Mouse (Mus musculus) CD4-positive, CD25-positive, alpha-beta regulatory T cell, adult 4 months (primary cell): ENCODE measurements around the gene Tmem126a. TPM values are rescaled to one million over a fixed set of nuclear protein-coding genes. Genes with fewer than 3 reads are reported as not detected.

Source experiments
- ATAC-seq: one replicate; pipeline ENCODE4 v1.8.0; 2017
- polyA plus RNA-seq, 2 experiments: library from polyadenylated mRNA; unstranded; fragments of 100-300 nt; shearing (Covaris generic); gene quantifications; one replicate each; pipeline ENCODE4 v1.2.1; 2017

The Tmem126a gene
- 10 to 100 TPM; 67.2 to 77.1 TPM for polyA plus RNA-seq

DNA sequence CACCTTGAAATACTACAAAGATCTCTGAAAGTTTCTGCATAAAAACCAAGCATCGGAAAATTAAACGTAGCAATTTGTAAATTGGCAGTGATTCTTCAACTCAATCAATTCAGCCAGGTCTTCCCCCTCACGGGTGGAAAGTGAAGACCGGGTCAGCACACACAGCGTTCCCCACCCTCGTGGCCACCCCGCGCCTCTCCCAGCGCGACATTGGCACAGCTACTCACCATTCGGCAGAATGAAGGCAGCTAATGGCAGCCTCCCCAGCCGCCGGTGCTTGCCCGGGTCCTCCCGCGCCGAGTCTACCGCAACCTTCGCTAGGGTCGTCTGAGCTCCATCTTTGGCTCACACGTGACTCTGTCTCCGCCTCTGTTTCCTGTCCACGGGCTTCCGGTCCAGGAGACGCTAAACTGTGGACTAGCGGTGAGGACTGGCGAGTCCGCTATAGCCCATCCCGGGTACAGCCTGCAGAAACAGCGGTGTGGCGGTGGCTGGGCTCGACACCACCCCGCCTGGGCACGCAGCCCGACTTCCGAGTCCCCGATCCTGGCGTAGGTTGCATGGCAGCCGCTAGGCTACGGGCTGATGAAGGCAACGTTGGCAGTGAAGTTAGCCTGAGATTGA lies at the start of gene Tmem126a:
TSS of gene Tmem126a (minus strand) at position 385 of the 624 bp plus-strand sequence.
- ATAC-seq, result peak; percentile 88

DNA sequence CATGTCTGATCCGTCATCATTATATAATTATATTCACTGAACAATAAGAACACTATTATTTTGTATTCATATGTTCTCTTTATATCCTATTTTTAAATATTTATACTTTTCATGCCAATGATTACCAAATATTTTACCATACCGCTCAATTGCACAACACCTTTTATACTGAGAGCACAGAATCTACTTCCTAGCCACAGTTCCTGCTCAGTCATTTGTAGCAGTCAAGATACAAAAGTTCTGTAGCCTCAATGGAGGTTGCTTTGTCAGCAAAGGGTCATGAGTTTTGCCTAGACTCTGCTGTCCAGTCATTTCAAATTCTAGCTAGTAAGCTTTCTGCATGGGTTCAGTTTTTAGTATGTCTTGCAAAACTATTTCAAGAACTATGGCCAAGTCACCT lies 25.6 kb upstream of the Tmem126a start:
- no peak for ATAC-seq

DNA sequence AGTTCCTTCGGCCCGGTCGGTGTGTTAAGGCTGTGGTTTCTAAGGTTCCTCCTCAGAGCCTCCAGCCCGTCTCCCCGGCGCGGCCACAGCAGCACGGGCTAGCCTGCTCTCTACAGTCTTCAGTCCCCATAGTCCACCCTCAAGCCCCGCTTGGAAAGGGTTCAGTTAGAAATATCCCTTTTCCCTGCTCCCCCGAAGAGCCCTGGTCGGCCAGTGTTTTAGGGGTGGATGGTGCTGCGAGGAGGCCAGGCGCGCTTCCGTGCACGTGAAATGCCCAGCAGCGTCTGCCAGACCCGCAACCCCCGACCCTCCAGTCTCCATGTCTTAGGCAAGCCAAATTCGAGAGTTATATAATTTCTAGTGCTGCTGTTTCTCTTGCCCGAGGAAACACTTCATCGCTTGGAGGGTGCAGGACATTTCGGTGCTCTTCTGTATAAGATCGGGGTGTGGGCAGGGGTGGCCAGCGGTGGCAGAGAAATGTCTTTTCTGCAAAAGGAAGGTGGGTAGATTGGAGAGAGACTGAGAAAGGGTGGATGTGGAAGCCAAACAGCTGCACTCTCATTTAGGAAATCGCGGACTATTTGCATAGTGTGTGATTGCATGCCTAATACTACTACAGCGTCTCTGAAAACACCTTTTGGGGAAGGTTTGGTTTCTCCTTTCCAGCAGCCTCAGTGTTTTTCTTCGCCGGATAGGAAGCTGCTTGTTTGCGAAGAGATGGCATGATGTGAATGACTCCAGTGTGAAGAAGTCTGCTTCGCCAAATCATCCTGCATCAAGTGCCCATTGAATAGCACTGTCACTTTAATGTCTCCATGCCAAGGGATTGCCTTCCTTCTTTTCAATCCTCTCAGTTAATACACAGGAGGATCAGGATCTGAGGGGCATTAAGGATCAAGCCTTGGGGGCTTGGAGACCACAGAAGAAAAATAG lies 19.6 kb upstream of the Tmem126a start, which contains the start of gene Dlg2:
TSS of gene Dlg2 (plus strand) at position 360 of the 933 bp plus-strand sequence.
- peak; percentile 10 for ATAC-seq

DNA sequence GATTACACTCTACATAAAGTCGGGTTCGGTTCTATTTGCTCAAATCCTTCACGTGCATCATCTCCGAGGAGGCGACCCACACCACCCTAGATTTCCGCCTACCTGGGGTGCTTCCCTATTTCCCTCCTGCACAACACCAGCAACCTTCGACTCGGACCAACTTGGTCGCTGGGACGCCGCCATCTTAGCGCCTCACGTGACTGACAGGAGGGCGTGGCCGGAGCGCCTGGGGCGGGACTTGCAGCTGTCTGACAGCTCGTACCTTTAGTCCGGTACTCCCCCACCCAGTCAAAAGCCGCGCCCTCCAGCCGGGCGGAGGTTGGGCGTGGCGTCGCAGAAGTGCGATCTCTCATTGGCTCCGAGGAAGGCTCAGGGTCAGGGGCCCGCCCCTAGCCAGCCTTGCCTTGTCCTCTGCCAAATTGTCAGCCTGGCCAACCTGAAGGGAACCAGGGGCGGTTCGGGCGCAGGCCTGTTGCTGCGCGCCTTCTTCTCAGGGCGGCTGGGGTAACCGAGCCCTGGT lies 18.8 kb upstream of the Tmem126a start, which contains the start of gene Tmem126b:
TSS of gene Tmem126b (minus strand) at position 209 of the 520 bp plus-strand sequence.
- ATAC-seq, result peak; percentile 96

GRCm38 (mm10) chr7:90473511-90473910 lies 16.5 kb upstream of the Tmem126a start:
- peak; percentile 28 for ATAC-seq

GRCm38 (mm10) chr7:90461441-90461840 lies 4.4 kb upstream of the Tmem126a start:
- no peak for ATAC-seq

DNA sequence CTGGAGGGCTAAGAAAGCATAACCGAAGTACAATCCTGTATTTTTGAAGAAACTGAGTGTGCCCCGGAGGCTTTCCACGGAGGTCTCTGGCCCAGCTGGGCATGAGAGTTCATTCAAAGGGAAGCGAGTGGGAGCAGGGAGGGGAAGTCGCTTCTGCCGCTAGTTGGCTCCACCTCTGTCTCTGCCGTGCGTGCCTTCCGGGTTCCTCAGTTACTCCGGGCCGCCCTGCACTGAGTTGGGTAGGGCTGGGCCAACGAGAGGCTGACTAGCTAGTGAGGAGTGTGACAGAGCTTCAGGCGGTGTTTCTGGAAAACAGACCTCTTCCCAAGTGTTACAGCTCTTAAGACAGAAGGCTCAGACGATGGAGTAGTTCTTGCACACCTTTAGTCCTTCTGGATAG lies 3.9 kb upstream of the Tmem126a start:
- peak; percentile 37 for ATAC-seq

DNA sequence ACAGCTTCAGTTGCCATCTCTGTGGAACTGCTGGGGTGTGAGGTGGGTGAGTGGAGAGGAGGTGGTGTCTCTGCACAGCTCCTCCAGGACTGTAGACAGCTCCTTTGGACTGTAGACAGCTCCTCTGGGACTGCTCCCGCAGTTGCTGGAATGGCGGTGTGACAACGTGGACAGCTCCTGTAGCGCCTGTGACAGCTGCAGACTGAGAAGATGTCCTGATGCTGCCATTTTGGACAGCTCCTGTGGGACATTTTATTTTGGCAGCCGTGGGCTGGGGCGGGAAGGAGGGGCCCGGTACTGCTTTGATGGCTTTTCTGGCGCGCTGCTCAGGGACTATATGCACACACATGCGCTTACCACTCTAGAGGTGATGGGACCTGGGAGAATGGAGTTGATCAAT lies 3.3 kb upstream of the Tmem126a start:
- no peak for ATAC-seq

GRCm38 (mm10) chr7:90457517-90457916 lies 488 bp upstream of the Tmem126a start:
- peak; percentile 13 for ATAC-seq

DNA sequence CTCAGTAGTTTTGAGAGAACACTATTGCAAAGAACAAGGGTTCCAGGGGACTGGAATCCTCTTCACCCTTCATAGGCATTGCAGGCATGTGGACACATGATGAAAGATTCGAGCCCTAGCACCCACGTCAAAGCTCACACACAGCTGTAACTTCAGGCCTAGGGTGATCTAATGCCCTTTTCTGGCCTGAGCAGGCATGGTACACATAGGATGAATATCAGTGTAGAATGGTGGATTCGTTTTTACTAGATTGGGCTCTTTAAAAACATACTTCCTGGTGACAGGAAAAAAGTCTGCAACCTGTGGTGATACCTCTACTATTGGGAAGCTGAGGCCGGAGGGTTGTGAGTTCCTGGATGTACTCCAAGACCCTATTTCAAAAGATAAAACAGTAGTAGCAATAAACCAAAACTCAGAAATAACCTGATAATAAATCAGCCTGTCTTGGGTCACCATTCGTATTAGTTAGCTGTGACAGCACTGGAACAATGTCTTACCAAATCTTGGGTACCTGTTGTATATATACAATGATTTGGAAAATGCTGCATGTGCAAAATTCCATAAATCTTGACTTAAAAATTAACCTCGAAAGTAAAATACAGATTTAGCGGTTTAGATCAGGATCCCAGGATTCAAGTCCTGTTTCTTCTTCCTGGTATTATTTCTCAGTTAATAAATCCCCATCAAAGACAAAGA lies 732 bp downstream of the Tmem126a start:
- no peak for ATAC-seq

DNA sequence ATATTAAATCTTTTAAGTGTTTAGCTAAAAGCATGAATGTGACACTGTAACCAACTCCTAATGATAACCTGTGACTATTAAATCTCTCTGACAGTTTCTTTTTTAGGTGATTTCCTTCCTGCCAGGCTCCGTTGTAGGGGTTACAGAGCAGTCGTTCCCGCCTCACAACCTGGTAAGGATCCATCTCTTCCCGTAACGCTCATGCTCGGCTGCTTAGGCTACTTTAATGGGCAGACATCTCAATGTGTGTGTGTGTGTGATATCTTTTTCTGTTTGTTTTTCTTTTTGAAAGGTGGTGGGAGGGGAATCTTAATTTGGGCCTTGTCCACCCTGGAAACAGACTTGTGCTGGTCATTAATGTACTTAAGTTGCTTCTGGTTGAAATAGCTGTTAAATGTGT lies 12.8 kb downstream of the Tmem126a start:
- ATAC-seq, result no peak

DNA sequence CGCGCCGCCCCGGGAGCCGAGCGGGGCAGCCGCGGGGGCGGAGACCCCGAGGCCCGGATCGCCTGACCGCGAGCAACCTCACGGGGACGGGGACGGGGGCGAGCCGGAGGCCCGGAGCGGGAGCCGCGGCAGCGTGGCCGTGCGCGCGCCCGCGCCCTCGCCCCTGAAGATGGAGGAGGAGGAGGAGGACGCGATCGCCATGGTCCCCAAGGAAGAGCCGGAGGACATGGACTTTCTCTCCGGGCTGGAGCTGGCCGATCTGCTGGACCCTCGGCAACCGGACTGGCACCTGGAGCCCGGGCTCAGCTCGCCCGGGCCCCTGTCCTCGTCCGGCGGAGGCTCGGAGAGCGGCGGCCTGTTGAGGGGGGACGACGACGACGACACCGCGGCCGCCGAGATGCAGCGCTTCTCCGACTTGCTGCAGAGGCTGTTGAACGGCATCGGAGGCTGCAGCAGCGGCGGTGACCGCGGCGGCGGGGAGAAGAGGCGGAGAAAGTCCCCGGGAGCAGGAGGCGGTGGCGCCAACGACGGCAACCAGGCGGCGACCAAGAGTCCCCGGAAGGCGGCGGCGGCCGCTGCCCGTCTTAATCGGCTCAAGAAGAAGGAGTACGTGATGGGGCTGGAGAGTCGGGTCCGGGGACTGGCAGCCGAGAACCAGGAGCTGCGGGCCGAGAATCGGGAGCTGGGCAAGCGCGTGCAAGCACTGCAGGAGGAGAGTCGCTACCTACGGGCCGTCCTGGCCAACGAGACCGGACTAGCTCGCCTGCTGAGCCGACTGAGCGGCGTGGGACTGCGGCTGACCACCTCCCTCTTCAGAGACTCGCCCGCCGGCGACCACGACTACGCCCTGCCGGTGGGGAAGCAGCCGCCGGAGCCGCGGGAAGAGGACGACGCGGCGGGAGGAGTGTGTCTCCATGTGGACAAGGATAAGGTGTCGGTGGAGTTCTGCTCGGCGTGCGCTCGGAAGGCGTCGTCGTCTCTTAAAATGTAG lies 13.6 kb downstream of the Tmem126a start:
- ATAC-seq, result peak; percentile 37

DNA sequence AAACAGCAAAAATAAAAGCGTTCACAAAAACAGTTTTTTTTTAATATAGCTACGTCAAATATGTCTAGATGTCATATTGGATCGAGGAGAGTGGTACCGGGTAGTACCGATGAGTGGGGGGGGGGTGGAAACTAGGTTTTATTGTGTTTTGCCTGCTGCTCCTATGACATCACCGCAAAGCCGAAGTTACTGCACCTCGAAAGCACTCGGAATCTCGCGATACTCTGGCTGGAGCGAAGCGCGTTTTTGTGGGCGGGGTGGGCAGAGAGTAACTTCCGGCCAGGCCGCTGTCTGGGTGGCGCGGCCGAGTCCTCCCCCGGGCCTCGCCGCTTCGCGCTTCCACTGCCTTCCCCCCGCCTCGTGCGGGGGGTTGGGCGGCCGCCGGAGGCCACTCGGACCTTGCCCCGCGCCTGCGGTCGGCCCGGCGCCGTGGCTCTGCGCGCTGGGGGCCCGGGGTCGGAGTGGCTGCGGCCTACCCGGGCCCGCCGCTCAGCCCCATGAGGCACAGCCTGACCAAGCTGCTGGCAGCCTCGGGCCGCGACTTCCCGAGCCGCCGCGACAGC lies 14.4 kb downstream of the Tmem126a start, which contains the start of gene Crebzf:
TSS of gene Crebzf (plus strand) at position 212 of the 563 bp plus-strand sequence.
- peak; percentile 91 for ATAC-seq

DNA sequence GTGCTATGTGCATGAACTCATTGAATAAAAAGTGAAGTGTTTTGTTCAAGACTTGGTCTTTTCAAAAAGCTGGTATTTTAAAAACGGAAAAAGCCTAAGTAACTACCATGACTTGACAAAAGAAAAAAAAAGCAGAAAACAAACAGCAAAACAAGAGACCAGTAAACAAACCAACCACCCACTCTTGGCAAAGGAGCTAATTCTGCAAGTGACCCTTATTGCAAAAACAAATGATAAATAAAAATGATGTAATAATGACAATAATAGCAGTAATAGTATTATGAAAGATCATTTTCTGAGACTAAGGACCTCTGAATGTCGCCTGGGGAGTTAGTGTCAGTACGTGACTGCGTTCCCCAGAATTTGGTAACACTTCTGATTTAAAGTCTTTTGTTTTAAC lies 15.0 kb downstream of the Tmem126a start:
- no peak for ATAC-seq

GRCm38 (mm10) chr7:90440044-90440443 lies 17.0 kb downstream of the Tmem126a start:
- ATAC-seq, result no peak

DNA sequence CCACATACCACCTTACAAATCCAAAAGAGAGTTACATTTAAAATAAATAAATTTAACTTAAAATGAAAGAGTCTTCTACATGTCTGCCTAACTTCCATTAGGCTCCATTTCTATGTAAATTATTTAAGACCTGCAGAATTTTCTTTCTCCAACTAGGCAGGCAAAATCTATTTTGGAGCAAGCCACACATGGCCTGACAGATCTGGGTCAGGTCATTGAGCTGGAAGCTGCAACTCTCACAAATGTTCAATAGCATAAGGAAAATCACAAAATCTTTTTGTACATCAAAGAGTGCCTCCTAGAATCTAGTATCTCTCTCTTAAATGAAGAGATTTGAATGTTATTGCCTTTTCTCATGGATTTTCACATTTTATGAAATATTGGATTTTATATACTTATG lies 24.8 kb downstream of the Tmem126a start:
- no peak for ATAC-seq

DNA sequence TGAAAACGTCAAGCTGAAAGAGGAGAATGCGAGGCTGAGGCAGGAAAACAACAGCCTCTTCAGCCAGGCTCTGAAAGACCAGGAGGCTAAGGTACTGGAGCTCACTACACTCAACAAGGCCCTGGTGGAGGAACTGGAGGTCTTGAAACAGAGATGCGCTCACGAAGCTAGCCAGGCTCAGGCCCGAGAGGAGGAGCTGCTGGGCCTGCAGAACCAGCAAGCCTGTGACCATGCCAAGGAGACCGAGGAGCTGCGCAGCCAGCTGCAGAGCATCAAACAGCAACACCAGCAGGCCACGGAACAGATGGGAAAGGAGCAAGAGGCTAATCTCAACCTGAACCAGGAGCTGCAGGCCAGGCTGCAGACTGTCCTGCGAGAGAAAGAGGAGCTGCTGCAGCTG lies 30.0 kb downstream of the Tmem126a start:
- ATAC-seq, result no peak

- ATAC-seq, result peak; percentile 99
Measured at GRCm38 (mm10) chr7:90426020-90427001, 30.7 kb downstream of the Tmem126a start, which contains the start of gene Ccdc89. Gene Ccdc89 (plus strand): TSS chr7:90426577.

- peak; percentile 93 for ATAC-seq
Measured at GRCm38 (mm10) chr7:90409934-90410333, 47.1 kb downstream of the Tmem126a start.
